ENCODE assay signal across 21 mouse cellular contexts in genomic region chr2:85004341-85004740, GRCm38 (mm10). TPM values are rescaled to one million over a fixed set of nuclear protein-coding genes. Genes with fewer than 3 reads are reported as not detected.
DNase-seq lines count a peak whose midpoint lies in the region; TF ChIP-seq lines count a peak whose summit lies in the region.
"Had no signal": no experiment of that assay in that cellular context is flagged by ENCODE, and none has a peak within 500 bp of the region (broad histone marks: within the 10 kb centered on the region; RNA-seq: fewer than 3 reads in every experiment).

No protein-coding gene starts in this region.

- peak overlapping the region; percentile 67 for H3K27ac ChIP-seq in left cerebral cortex, adult 2 months
- H3K27ac ChIP-seq: hindbrain, embryonic 10.5 days; neural tube, embryonic 13.5 days had no signal

- no peak for TF ChIP-seq CTCF in left cerebral cortex, adult 2 months (IDR thresholded peaks at IDR 0.05)

- DNase-seq in left cerebral cortex, adult 2 months (ENCODE audit: extremely low spot score in 1 of 2, low spot score in 2 of 2), result peak; percentile 18 to 28
- no peak for DNase-seq in left cerebral cortex, adult 11 months (ENCODE audit: low spot score)
- DNase-seq in brain, adult 2 months (ENCODE audit: low read depth, low spot score), result peak; percentile 79
- peak; percentile 40 to 52 for DNase-seq in left cerebral cortex, postnatal 36 days (ENCODE audit: low spot score in 2 of 2)
- DNase-seq in retina, postnatal 1 day, result no peak
- no peak for DNase-seq in embryo, embryonic 9.5 days (ENCODE audit: extremely low spot score)
- no peak for DNase-seq in adrenal gland, adult (ENCODE audit: inconsistent age in 2 of 2, low spot score in 1 of 2)
- DNase-seq: adrenal gland, postnatal 14 days; cerebellum, adult 11 months; cerebellum, postnatal 14 days; kidney, adult 8-10 months; kidney, postnatal 14 days; lung, adult 2 months; midbrain, embryonic 14.5 days; thymus, adult 18-20 months; thymus, postnatal 4 days had no signal

- intact Hi-C loops in left cerebral cortex, adult 2 months (cut with DNase I), result no loop called here
- intact Hi-C loops in left cerebral cortex, postnatal 36 days (cut with DNase I), result loop anchor here (5.0 to 10.0 kb wide), 2 partner anchors 50 to 112 kb away; no protein-coding TSS in a partner anchor

- H3K4me3 ChIP-seq in left cerebral cortex, adult 2 months, result no peak overlapping the region
- H3K4me3 ChIP-seq: hindbrain, embryonic 10.5 days; megakaryocyte, embryonic 14.5 days; neural tube, embryonic 13.5 days had no signal

RNA-seq across cellular contexts. Expression of gene Prg3, which starts 16.3 kb away (rescaled TPM):
- not detected for total RNA-seq in left cerebral cortex, adult 2 months (2021)
- total RNA-seq in left cerebral cortex, postnatal 36 days (2021), result not detected
- total RNA-seq: adrenal gland, postnatal 14 days; gastrocnemius, postnatal 4 days; layer of hippocampus, adult 8-10 months had no signal

RNA-seq across cellular contexts. Expression of gene Prg2, which starts 24.1 kb away (rescaled TPM):
- total RNA-seq in left cerebral cortex, adult 2 months (2021), result not detected
- total RNA-seq in left cerebral cortex, postnatal 36 days (2021), result not detected
- total RNA-seq: gastrocnemius, postnatal 4 days; layer of hippocampus, adult 8-10 months had no signal

RNA-seq across cellular contexts. Expression of gene Ssrp1, which starts 32.7 kb away (rescaled TPM):
- 100 to 1,000 TPM; 106 to 111 TPM for total RNA-seq in left cerebral cortex, adult 2 months (2021)
- 100 to 1,000 TPM in 1 of 2 experiments, 10 to 100 TPM in 1; 94.2 to 109 TPM for total RNA-seq in left cerebral cortex, postnatal 36 days (2021)

RNA-seq across cellular contexts. Expression of gene P2rx3, which starts 32.9 kb away (rescaled TPM):
- 1 to 10 TPM; 2.0 to 2.6 TPM for total RNA-seq in left cerebral cortex, adult 2 months (2021)
- total RNA-seq in left cerebral cortex, postnatal 36 days (2021), result 1 to 10 TPM; 1.6 to 2.3 TPM

RNA-seq across cellular contexts. Expression of gene Tnks1bp1, which starts 43.5 kb away (rescaled TPM):
- 100 to 1,000 TPM; 130 to 148 TPM for total RNA-seq in left cerebral cortex, adult 2 months (2021)
- total RNA-seq in left cerebral cortex, postnatal 36 days (2021), result 100 to 1,000 TPM; 109 to 131 TPM

Comparison
In these comparisons a context has a peak if more than half of its experiments do, and no peak if none do; other contexts are left out.
1. DNase-seq: peak in left cerebral cortex, adult 2 months (2 of 2), brain, adult 2 months (single experiment) and left cerebral cortex, postnatal 36 days (2 of 2); none in left cerebral cortex, adult 11 months (single experiment), retina, postnatal 1 day (single experiment), embryo, embryonic 9.5 days (single experiment) and adrenal gland, adult (0 of 2).